Mouse (Mus musculus): ENCODE measurements around the gene Sectm1b. TPM values are rescaled to one million over a fixed set of nuclear protein-coding genes. Genes with fewer than 3 reads are reported as not detected.
"Not testable (repeated sequence)": the region's sequence is repeated elsewhere in the genome, so short reads cannot be mapped to it uniquely, and the experiment has no call there.

The Sectm1b gene
- polyA plus RNA-seq (2014; fragmentation: Nextera tagmentation; extraction: Ambion mirVana): not detected in 2 replicates

DNA sequence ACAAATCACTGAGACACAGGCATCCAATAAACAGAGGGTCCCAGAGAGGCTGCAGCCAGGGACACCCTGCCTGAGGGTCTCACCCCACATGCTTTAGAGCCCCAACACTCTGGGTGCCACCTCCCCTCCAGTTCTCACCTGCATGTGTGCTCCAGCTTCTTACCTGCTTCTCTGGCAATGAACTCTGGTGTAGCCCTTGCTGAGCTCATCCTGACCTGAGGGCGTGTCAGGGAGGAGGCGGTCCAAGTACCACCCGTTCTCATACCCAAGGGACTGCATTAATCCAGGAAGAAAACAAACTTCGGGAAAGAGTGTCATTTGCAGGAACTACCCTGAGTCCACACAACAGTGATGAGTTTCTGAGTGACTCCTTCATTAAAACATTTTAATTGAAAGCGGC lies at the start of gene Sectm1b:
TSS of gene Sectm1b (minus strand) at position 191 of the 400 bp plus-strand sequence.
- H3K4me2 ChIP-seq (ENCODE audit: low read length): no peak within 1 kb of the TSS
- no peak for ATAC-seq (ENCODE audit: insufficient number of reproducible peaks, insufficient read depth, low FRiP score, low read depth)
- H3K27me3 ChIP-seq (ENCODE audit: control insufficient read depth, insufficient read depth, low read length): no peaks in the 10 kb centered on the region
- 71% methylated on average over 5 of the region's 5 CpGs for WGBS
- no peak within 1 kb of the TSS for H3K9ac ChIP-seq (ENCODE audit: low read length)
- H3K4me1 ChIP-seq (ENCODE audit: control insufficient read depth in 2 of 2, insufficient read depth in 2 of 2, low read length in 2 of 2): peaks cover 4 to 9% of the 10 kb centered on the region in 2 experiments; a peak in 3 of 4 replicates
- no peak within 1 kb of the TSS for H3K27ac ChIP-seq (replicated peaks in 1 of 2; ENCODE audit: control insufficient read depth in 1 of 2, insufficient read depth in 1 of 2, low read depth in 2 of 2, low read length in 2 of 2)
- H3K9me3 ChIP-seq (ENCODE audit: control insufficient read depth, low read length): no peaks in the 10 kb centered on the region
- no peaks in the 10 kb centered on the region for H3K36me3 ChIP-seq (ENCODE audit: control insufficient read depth, insufficient read depth, low read length)
- H3K4me3 ChIP-seq (ENCODE audit: control insufficient read depth in 1 of 2, insufficient read depth in 1 of 2, low read depth in 1 of 2, low read length in 2 of 2): no peak within 1 kb of the TSS

DNA sequence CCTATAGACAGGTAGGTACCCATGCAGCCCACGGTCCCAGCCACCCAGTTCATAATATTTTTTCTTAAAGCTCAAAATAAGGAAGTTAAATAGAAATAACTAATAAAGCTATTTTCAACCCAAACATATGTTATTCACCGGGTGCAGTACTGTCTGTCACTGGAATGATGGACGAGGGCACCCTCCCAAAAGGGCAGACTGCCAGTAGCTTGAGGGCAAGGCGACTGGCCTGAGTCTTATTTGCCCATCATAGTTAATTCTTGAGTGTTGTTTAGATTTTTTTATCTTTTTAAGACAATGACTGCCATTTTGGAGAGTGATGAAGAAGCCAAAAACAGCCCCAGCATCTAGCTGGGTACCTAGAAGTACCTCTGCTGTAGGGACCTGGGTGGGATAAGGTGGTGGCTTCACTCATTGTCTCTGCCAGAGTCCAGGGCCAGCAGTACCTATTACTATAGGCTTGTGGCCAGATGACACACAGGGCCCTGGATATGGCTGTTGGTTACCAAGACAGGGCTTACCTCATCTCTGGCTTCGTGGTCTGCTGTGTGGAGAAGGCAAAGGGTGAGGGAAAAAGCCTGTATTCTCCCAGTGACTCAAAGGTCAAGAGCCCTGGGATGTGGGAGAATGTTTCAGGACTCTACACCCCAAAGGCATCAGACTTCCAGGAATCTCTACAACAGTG lies 48.9 kb upstream of the Sectm1b start:
- no peak for ATAC-seq (ENCODE audit: insufficient number of reproducible peaks, insufficient read depth, low FRiP score, low read depth)
- Histone ChIP-seq H3K4me1 (ENCODE audit: control insufficient read depth in 2 of 2, insufficient read depth in 2 of 2, low read length in 2 of 2) (peaks cover 23 to 31% of the 10 kb centered on the region in 2 experiments), H3K9ac (ENCODE audit: low read length) (no peak overlapping the region), H3K4me3 (ENCODE audit: control insufficient read depth in 1 of 2, insufficient read depth in 1 of 2, low read depth in 1 of 2, low read length in 2 of 2) (no peak overlapping the region), H3K9me3 (ENCODE audit: control insufficient read depth, low read length) (no peaks in the 10 kb centered on the region), H3K27ac (replicated peaks in 1 of 2; ENCODE audit: control insufficient read depth in 1 of 2, insufficient read depth in 1 of 2, low read depth in 2 of 2, low read length in 2 of 2) (no peak overlapping the region), H3K4me2 (ENCODE audit: low read length) (no peak overlapping the region), H3K27me3 (ENCODE audit: control insufficient read depth, insufficient read depth, low read length) (no peaks in the 10 kb centered on the region), H3K36me3 (ENCODE audit: control insufficient read depth, insufficient read depth, low read length) (no peaks in the 10 kb centered on the region)
- WGBS: 77% methylated on average over 5 of the region's 5 CpGs

DNA sequence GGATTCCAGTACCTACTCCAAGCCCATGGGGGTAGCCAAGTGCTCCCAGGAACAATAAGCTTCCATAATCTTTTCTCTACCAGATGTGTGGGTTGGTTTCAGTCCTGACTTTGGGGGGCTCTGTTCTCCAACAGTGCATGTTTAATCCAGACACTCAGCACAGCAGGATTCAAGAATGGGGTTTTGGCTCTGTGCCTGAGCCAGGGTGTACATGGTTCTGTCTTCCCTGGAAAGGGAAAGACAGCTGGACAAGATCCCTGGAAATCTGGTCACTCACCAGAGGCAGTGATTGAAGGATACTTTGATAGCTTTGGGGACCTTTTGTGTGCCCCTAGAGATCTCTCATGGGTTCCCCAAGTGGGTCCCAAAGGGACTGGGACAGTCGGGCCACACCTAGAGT lies 48.2 kb upstream of the Sectm1b start:
- H3K9ac ChIP-seq (ENCODE audit: low read length): no peak overlapping the region
- H3K27me3 ChIP-seq (ENCODE audit: control insufficient read depth, insufficient read depth, low read length): no peaks in the 10 kb centered on the region
- 60% methylated on average over 1 of the region's 1 CpGs for WGBS
- no peak overlapping the region for H3K27ac ChIP-seq (replicated peaks in 1 of 2; ENCODE audit: control insufficient read depth in 1 of 2, insufficient read depth in 1 of 2, low read depth in 2 of 2, low read length in 2 of 2)
- H3K9me3 ChIP-seq (ENCODE audit: control insufficient read depth, low read length): no peaks in the 10 kb centered on the region
- no peaks in the 10 kb centered on the region for H3K36me3 ChIP-seq (ENCODE audit: control insufficient read depth, insufficient read depth, low read length)
- H3K4me2 ChIP-seq (ENCODE audit: low read length): no peak overlapping the region
- H3K4me3 ChIP-seq (ENCODE audit: control insufficient read depth in 1 of 2, insufficient read depth in 1 of 2, low read depth in 1 of 2, low read length in 2 of 2): no peak overlapping the region
- no peak for ATAC-seq (ENCODE audit: insufficient number of reproducible peaks, insufficient read depth, low FRiP score, low read depth)
- H3K4me1 ChIP-seq (ENCODE audit: control insufficient read depth in 2 of 2, insufficient read depth in 2 of 2, low read length in 2 of 2): peaks cover 23 to 31% of the 10 kb centered on the region in 2 experiments

DNA sequence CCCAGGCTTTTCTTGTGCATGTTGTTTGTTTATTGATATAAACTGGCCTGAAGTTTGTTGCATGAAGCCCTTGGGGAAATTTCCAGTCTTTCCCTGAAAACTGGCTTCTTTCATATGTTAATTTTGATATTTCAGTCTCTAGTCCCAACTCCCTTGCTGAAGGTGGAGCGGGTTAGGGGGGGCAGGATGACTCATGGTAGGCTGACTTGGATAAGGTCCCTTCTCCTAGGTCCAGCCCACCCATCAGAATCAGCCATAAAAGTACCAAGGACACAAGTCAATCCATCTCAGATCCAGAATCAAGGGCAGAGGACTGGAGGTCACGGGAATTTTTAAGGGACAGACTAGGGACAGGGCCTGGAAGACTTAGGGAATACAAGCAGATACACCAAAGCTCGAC lies 47.7 kb upstream of the Sectm1b start:
- 88% methylated on average over 3 of the region's 3 CpGs for WGBS
- Histone ChIP-seq H3K27me3 (ENCODE audit: control insufficient read depth, insufficient read depth, low read length) (no peaks in the 10 kb centered on the region), H3K4me1 (ENCODE audit: control insufficient read depth in 2 of 2, insufficient read depth in 2 of 2, low read length in 2 of 2) (peaks cover 23 to 31% of the 10 kb centered on the region in 2 experiments), H3K9ac (ENCODE audit: low read length) (no peak overlapping the region), H3K4me3 (ENCODE audit: control insufficient read depth in 1 of 2, insufficient read depth in 1 of 2, low read depth in 1 of 2, low read length in 2 of 2) (no peak overlapping the region), H3K4me2 (ENCODE audit: low read length) (no peak overlapping the region), H3K36me3 (ENCODE audit: control insufficient read depth, insufficient read depth, low read length) (no peaks in the 10 kb centered on the region), H3K9me3 (ENCODE audit: control insufficient read depth, low read length) (no peaks in the 10 kb centered on the region), H3K27ac (replicated peaks in 1 of 2; ENCODE audit: control insufficient read depth in 1 of 2, insufficient read depth in 1 of 2, low read depth in 2 of 2, low read length in 2 of 2) (no peak overlapping the region)
- no peak for ATAC-seq (ENCODE audit: insufficient number of reproducible peaks, insufficient read depth, low FRiP score, low read depth)

DNA sequence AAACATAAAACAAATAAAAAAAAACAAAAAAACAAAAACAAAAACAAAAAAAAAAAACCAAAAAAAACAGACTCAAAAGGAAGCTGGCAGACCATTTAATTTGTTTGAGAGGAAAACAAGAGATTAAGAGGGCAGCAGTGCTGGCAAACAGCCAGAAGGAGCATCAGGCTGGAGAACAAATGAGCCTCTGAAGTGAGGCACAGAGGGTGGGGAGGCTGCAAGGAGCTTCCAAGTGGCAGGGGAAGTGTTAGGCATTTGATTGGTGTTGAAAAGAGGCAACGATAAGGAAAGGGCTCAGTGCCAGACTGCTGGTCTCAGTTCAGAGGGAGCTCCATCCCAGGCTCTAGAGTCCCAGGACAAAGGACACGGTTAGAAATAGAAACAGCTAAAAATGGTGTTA lies 46.6 kb upstream of the Sectm1b start:
- H3K4me3 ChIP-seq (ENCODE audit: control insufficient read depth in 1 of 2, insufficient read depth in 1 of 2, low read depth in 1 of 2, low read length in 2 of 2): no peak overlapping the region
- H3K4me1 ChIP-seq (ENCODE audit: control insufficient read depth in 2 of 2, insufficient read depth in 2 of 2, low read length in 2 of 2): peaks cover 23 to 31% of the 10 kb centered on the region in 2 experiments
- H3K9me3 ChIP-seq (ENCODE audit: control insufficient read depth, low read length): no peaks in the 10 kb centered on the region
- no peaks in the 10 kb centered on the region for H3K27me3 ChIP-seq (ENCODE audit: control insufficient read depth, insufficient read depth, low read length)
- no peak overlapping the region for H3K27ac ChIP-seq (replicated peaks in 1 of 2; ENCODE audit: control insufficient read depth in 1 of 2, insufficient read depth in 1 of 2, low read depth in 2 of 2, low read length in 2 of 2)
- no peak overlapping the region for H3K9ac ChIP-seq (ENCODE audit: low read length)
- no peaks in the 10 kb centered on the region for H3K36me3 ChIP-seq (ENCODE audit: control insufficient read depth, insufficient read depth, low read length)
- peak; percentile 73 for ATAC-seq (ENCODE audit: insufficient number of reproducible peaks, insufficient read depth, low FRiP score, low read depth)
- whole genome bisulfite sequencing: 0% methylated on average over 2 of the region's 2 CpGs
- no peak overlapping the region for H3K4me2 ChIP-seq (ENCODE audit: low read length)

DNA sequence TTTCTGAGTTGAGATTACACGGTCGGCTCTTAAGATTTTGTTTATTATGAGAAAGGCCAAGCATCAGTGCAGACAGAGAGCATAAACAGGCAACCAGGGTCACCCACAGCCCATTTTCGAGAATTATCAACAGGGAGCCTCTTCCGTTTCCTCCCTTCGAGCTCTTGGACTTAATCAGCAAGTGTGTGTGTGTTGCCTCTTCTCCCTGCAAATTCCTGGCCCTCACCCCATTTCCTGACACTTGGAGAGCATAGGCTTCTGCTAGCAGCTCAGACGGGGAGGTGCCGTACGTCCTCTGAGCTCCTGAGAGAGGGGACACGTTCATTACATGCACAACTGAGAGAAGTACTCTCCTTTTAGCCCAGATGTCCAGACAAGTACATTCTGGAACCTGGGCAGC lies 44.7 kb upstream of the Sectm1b start:
- no peak overlapping the region for H3K4me2 ChIP-seq (ENCODE audit: low read length)
- ATAC-seq (ENCODE audit: insufficient number of reproducible peaks, insufficient read depth, low FRiP score, low read depth): peak; percentile 31; the same call in 1 of the 2 replicates
- H3K27ac ChIP-seq (replicated peaks in 1 of 2; ENCODE audit: control insufficient read depth in 1 of 2, insufficient read depth in 1 of 2, low read depth in 2 of 2, low read length in 2 of 2): peak overlapping the region; percentile 7 to 46; a peak in 2 of 4 replicates
- no peak overlapping the region for H3K9ac ChIP-seq (ENCODE audit: low read length)
- H3K27me3 ChIP-seq (ENCODE audit: control insufficient read depth, insufficient read depth, low read length): no peaks in the 10 kb centered on the region
- no peak overlapping the region for H3K4me3 ChIP-seq (ENCODE audit: control insufficient read depth in 1 of 2, insufficient read depth in 1 of 2, low read depth in 1 of 2, low read length in 2 of 2)
- no peaks in the 10 kb centered on the region for H3K36me3 ChIP-seq (ENCODE audit: control insufficient read depth, insufficient read depth, low read length)
- H3K9me3 ChIP-seq (ENCODE audit: control insufficient read depth, low read length): no peaks in the 10 kb centered on the region
- H3K4me1 ChIP-seq (ENCODE audit: control insufficient read depth in 2 of 2, insufficient read depth in 2 of 2, low read length in 2 of 2): peaks cover 23 to 31% of the 10 kb centered on the region in 2 experiments
- WGBS: 17% methylated on average over 9 of the region's 9 CpGs

DNA sequence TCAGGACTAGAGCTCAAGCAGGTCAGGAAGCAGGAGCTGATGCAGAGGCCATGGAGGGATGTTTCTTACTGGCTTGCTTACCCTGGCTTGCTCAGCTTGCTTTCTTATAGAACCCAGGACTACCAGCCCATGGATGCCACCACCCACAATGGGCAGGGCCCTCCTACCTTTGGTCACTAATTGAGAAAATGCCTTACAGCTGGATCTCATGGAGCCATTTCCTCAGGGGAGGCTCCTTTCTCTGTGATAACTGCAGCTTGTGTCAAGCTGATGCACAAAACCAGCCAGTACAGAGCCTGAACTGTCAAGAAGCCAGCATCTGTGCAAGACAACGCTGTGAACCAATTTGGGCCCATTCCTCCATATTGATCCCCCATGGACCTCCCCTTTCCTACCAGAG lies 43.9 kb upstream of the Sectm1b start:
- Histone ChIP-seq H3K27ac (replicated peaks in 1 of 2; ENCODE audit: control insufficient read depth in 1 of 2, insufficient read depth in 1 of 2, low read depth in 2 of 2, low read length in 2 of 2) (0 out of 4 replicates have a peak overlapping the region, but pooled peaks have one; percentile 0 to 21), H3K4me1 (ENCODE audit: control insufficient read depth in 2 of 2, insufficient read depth in 2 of 2, low read length in 2 of 2) (peaks cover 23 to 31% of the 10 kb centered on the region in 2 experiments)
- not testable (repeated sequence) for H3K9ac ChIP-seq (ENCODE audit: low read length); H3K27me3 ChIP-seq (ENCODE audit: control insufficient read depth, insufficient read depth, low read length); ATAC-seq (ENCODE audit: insufficient number of reproducible peaks, insufficient read depth, low FRiP score, low read depth); H3K4me2 ChIP-seq (ENCODE audit: low read length); H3K9me3 ChIP-seq (ENCODE audit: control insufficient read depth, low read length); H3K4me3 ChIP-seq (ENCODE audit: control insufficient read depth in 1 of 2, insufficient read depth in 1 of 2, low read depth in 1 of 2, low read length in 2 of 2); H3K36me3 ChIP-seq (ENCODE audit: control insufficient read depth, insufficient read depth, low read length)
- 84% methylated on average over 1 of the region's 1 CpGs for WGBS
